Mouse (Mus musculus): ENCODE results near the gene Rmi1.
"Not testable (repeated sequence)": the region's sequence is repeated elsewhere in the genome, so short reads cannot be mapped to it uniquely, and the experiment has no call there.

The Rmi1 gene

GRCm38 (mm10) chr13:58402003-58402743, at the start of gene Rmi1:
Gene Rmi1, plus strand, starts transcription at chr13:58402248.
- DNase-seq (ENCODE audit: low spot score), result peak; percentile 99

- DNase-seq (ENCODE audit: low spot score), result no peak
Observed at GRCm38 (mm10) chr13:58352996-58353395, 49.1 kb upstream of the Rmi1 start.

- peak; percentile 89 for DNase-seq (ENCODE audit: low spot score)
Observed at GRCm38 (mm10) chr13:58358629-58359303, 43.3 kb upstream of the Rmi1 start, which contains the start of gene Kif27. Gene Kif27, minus strand, starts transcription at chr13:58359122.

- no peak for DNase-seq (ENCODE audit: low spot score)
Observed at GRCm38 (mm10) chr13:58359304-58359653, 42.8 kb upstream of the Rmi1 start.

- DNase-seq (ENCODE audit: low spot score), result no peak
Observed at GRCm38 (mm10) chr13:58364353-58365175, 37.5 kb upstream of the Rmi1 start.

- not testable (repeated sequence) for DNase-seq (ENCODE audit: low spot score)
Observed at GRCm38 (mm10) chr13:58365179-58365578, 36.9 kb upstream of the Rmi1 start.

- no peak for DNase-seq (ENCODE audit: low spot score)
Observed at GRCm38 (mm10) chr13:58366373-58366772, 35.7 kb upstream of the Rmi1 start.

GRCm38 (mm10) chr13:58367641-58368040, 34.4 kb upstream of the Rmi1 start:
- no peak for DNase-seq (ENCODE audit: low spot score)

GRCm38 (mm10) chr13:58368835-58369234, 33.2 kb upstream of the Rmi1 start:
- DNase-seq (ENCODE audit: low spot score), result no peak

- no peak for DNase-seq (ENCODE audit: low spot score)
Observed at GRCm38 (mm10) chr13:58372278-58373152, 29.5 kb upstream of the Rmi1 start.

- no peak for DNase-seq (ENCODE audit: low spot score)
Observed at GRCm38 (mm10) chr13:58373153-58373470, 28.9 kb upstream of the Rmi1 start.

- no peak for DNase-seq (ENCODE audit: low spot score)
Observed at GRCm38 (mm10) chr13:58384371-58384770, 17.7 kb upstream of the Rmi1 start.

GRCm38 (mm10) chr13:58384779-58385546, 17.1 kb upstream of the Rmi1 start, which contains the start of gene 2210016F16Rik:
Gene 2210016F16Rik, minus strand, starts transcription at chr13:58385225.
- peak; percentile 51 for DNase-seq (ENCODE audit: low spot score)

GRCm38 (mm10) chr13:58385547-58385920, 16.5 kb upstream of the Rmi1 start:
- no peak for DNase-seq (ENCODE audit: low spot score)

- DNase-seq (ENCODE audit: low spot score), result peak; percentile 58
Observed at GRCm38 (mm10) chr13:58387948-58388347, 14.1 kb upstream of the Rmi1 start.

- DNase-seq (ENCODE audit: low spot score), result no peak
Observed at GRCm38 (mm10) chr13:58388379-58388778, 13.7 kb upstream of the Rmi1 start.

GRCm38 (mm10) chr13:58389324-58389951, 12.6 kb upstream of the Rmi1 start:
- DNase-seq (ENCODE audit: low spot score), result no peak

GRCm38 (mm10) chr13:58394392-58394791, 7.7 kb upstream of the Rmi1 start:
- DNase-seq (ENCODE audit: low spot score), result not testable (repeated sequence)

GRCm38 (mm10) chr13:58397651-58398050, 4.4 kb upstream of the Rmi1 start:
- DNase-seq (ENCODE audit: low spot score), result no peak

- no peak for DNase-seq (ENCODE audit: low spot score)
Observed at GRCm38 (mm10) chr13:58400576-58400975, 1.5 kb upstream of the Rmi1 start.

Data from spleen, adult 12 weeks (tissue).